Comparison of ENCODE assay signal across 9 mouse cellular contexts in the genomic region with DNA sequence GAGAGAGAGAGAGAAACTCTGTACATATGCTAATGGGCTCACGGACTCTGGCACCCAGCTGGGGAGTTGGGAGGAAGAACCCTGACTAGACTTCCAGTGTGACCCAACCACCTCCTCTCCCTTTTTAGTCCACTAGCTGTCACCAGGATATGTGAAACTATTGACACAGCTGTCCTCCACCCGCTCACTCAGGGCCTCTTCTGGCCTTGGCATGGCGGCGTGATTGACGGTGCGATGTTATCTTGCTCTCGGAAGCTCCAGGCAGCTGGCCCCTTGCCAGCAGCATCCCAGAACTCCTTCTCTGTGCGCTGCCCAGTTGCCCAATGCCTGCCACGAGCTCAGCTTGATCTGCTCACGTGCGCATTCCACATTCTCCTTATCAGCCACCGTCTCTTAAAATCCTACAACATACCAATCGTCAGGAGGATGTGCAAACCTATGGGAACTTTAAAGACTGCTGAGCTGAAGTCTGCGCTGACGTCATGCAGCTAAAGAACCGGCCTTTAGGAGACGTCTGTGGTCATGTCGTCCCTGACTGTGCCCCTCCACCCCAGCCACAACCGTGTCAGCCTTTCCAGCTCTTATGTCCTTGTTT. TPM values are rescaled to one million over a fixed set of nuclear protein-coding genes. Genes with fewer than 3 reads are reported as not detected.
DNase-seq lines count a peak whose midpoint lies in the region; ATAC-seq and TF ChIP-seq lines count a peak whose summit lies in the region.
"Had no signal": no experiment of that assay in that cellular context is flagged by ENCODE, and none has a peak within 500 bp of the region (broad histone marks: within the 10 kb centered on the region; RNA-seq: fewer than 3 reads in every experiment).

No protein-coding gene starts in this region.

- H3K9ac ChIP-seq in kidney, embryonic 14.5 days (ENCODE audit: low read depth, low read length), result no peak overlapping the region
- no peak overlapping the region for H3K9ac ChIP-seq in liver, adult 2 months (ENCODE audit: low read depth, low read length)
- H3K9ac ChIP-seq in neural tube, embryonic 13.5 days, result no peak overlapping the region

- no peak overlapping the region for H3K4me3 ChIP-seq in kidney, embryonic 14.5 days (ENCODE audit: low read length)
- H3K4me3 ChIP-seq in liver, adult 2 months (ENCODE audit: insufficient read depth, low read depth, low read length), result no peak overlapping the region
- no peak overlapping the region for H3K4me3 ChIP-seq in neural tube, embryonic 13.5 days

- peak; percentile 86 for ATAC-seq in kidney, embryonic 14.5 days (ENCODE audit: low FRiP score, low TSS enrichment)
- ATAC-seq in neural tube, embryonic 13.5 days (ENCODE audit: low read depth), result peak; percentile 43

- H3K27me3 ChIP-seq in kidney, embryonic 14.5 days (ENCODE audit: control insufficient read depth, insufficient read depth, low read length), result no peaks in the 10 kb centered on the region
- no peaks in the 10 kb centered on the region for H3K27me3 ChIP-seq in liver, adult 2 months (ENCODE audit: control insufficient read depth, insufficient read depth, low read length)
- no peaks in the 10 kb centered on the region for H3K27me3 ChIP-seq in neural tube, embryonic 13.5 days

- H3K9me3 ChIP-seq in kidney, embryonic 14.5 days (ENCODE audit: control insufficient read depth, low read length), result no peaks in the 10 kb centered on the region
- no peaks in the 10 kb centered on the region for H3K9me3 ChIP-seq in neural tube, embryonic 13.5 days

- no peak for TF ChIP-seq CTCF in liver, adult 2 months (IDR thresholded peaks at IDR 0.05; ENCODE audit: low read depth, low read length)

- no peak for TF ChIP-seq POLR2A in liver, adult 2 months (IDR thresholded peaks at IDR 0.05; ENCODE audit: extremely low read depth, insufficient read depth, low read length)

- WGBS in kidney, embryonic 14.5 days, result 20% methylated on average over 19 of the region's 19 CpGs
- 10% methylated on average over 19 of the region's 19 CpGs for WGBS in liver, adult 2 months
- 42% methylated on average over 19 of the region's 19 CpGs for WGBS in neural tube, embryonic 13.5 days

- no peak for DNase-seq in kidney, adult 9 months
- DNase-seq in adrenal gland, adult 8-10 months, result peak; percentile 80
- DNase-seq in gastrocnemius, postnatal 14 days, result peak; percentile 41
- DNase-seq in liver, adult 2 months (ENCODE audit: extremely low read depth, low read depth, low spot score), result peak; percentile 6
- DNase-seq in spleen, adult 18-20 months, result no peak
- DNase-seq in cerebellum, adult 18-20 months, result no peak

- no peaks in the 10 kb centered on the region for H3K4me1 ChIP-seq in kidney, embryonic 14.5 days (ENCODE audit: control insufficient read depth, insufficient read depth, low read length)
- H3K4me1 ChIP-seq in liver, adult 2 months (ENCODE audit: control insufficient read depth, insufficient read depth, low read length), result no peaks in the 10 kb centered on the region
- H3K4me1 ChIP-seq in neural tube, embryonic 13.5 days (replicated peaks), result peaks cover 7% of the 10 kb centered on the region

- intact Hi-C loops in gastrocnemius, postnatal 14 days (cut with DNase I; ENCODE audit: low total_unique reads), result no loop called here

- no peaks in the 10 kb centered on the region for H3K36me3 ChIP-seq in kidney, embryonic 14.5 days (ENCODE audit: control insufficient read depth, insufficient read depth, low read length)
- no peaks in the 10 kb centered on the region for H3K36me3 ChIP-seq in liver, adult 2 months (ENCODE audit: control insufficient read depth, insufficient read depth, low read length)
- no peaks in the 10 kb centered on the region for H3K36me3 ChIP-seq in neural tube, embryonic 13.5 days

- no peak overlapping the region for H3K4me2 ChIP-seq in kidney, embryonic 14.5 days (replicated peaks; ENCODE audit: low read depth, low read length)
- H3K4me2 ChIP-seq in neural tube, embryonic 13.5 days, result 0 out of 2 replicates have a peak overlapping the region, but pooled peaks have one; percentile 6

- no peak overlapping the region for H3K27ac ChIP-seq in kidney, embryonic 14.5 days (ENCODE audit: low read depth, low read length)
- no peak overlapping the region for H3K27ac ChIP-seq in liver, adult 2 months (replicated peaks; ENCODE audit: insufficient read depth, low read depth, low read length)
- no peak overlapping the region for H3K27ac ChIP-seq in neural tube, embryonic 13.5 days (replicated peaks)

- no peaks in the 10 kb centered on the region for H3K79me2 ChIP-seq in liver, adult 2 months (ENCODE audit: control insufficient read depth, insufficient read depth, low read length)

RNA-seq across cellular contexts. Expression of gene Padi4, which starts 5.9 kb away (rescaled TPM):
- polyA plus RNA-seq in kidney, embryonic 14.5 days (2014; fragmentation: Nextera tagmentation; extraction: Ambion mirVana), result 1.1 and 1.3 TPM in 2 replicates
- 1 to 10 TPM in 1 of 4 experiments, under 1 TPM in 3; 0.27 to 1.1 (median 0.35) TPM for total RNA-seq in adrenal gland, adult 8-10 months (2022)
- total RNA-seq in gastrocnemius, postnatal 14 days (2021), result under 1 TPM; 0.13 to 0.14 TPM
- total RNA-seq in liver, adult 2 months (2014; rRNA removed), result 0.09 TPM in 1 of 2 replicates, not detected in the other
- polyA plus RNA-seq in liver, adult 2 months (2012; rRNA removed), result 0.12 and 0.20 TPM in 2 replicates
- 0.08 and 0.12 TPM in 2 replicates for polyA plus RNA-seq in neural tube, embryonic 13.5 days (2015; fragmentation: Nextera tagmentation; extraction: Ambion mirVana)
- total RNA-seq: MEL had no signal

RNA-seq across cellular contexts. Expression of gene Padi3, which starts 30.5 kb away (rescaled TPM):
- polyA plus RNA-seq in kidney, embryonic 14.5 days (2014; fragmentation: Nextera tagmentation; extraction: Ambion mirVana), result 0.08 and 0.21 TPM in 2 replicates
- not detected for total RNA-seq in adrenal gland, adult 8-10 months (2022)
- 1 to 10 TPM; 1.3 to 1.9 TPM for total RNA-seq in gastrocnemius, postnatal 14 days (2021)
- not detected in 2 replicates for total RNA-seq in liver, adult 2 months (2014; rRNA removed)
- not detected in 2 replicates for polyA plus RNA-seq in liver, adult 2 months (2012; rRNA removed)
- not detected in 2 replicates for polyA plus RNA-seq in neural tube, embryonic 13.5 days (2015; fragmentation: Nextera tagmentation; extraction: Ambion mirVana)

RNA-seq across cellular contexts. Expression of gene Padi6, which starts 37.5 kb away (rescaled TPM):
- polyA plus RNA-seq in kidney, embryonic 14.5 days (2014; fragmentation: Nextera tagmentation; extraction: Ambion mirVana), result not detected in 2 replicates
- total RNA-seq in adrenal gland, adult 8-10 months (2022), result not detected
- not detected for total RNA-seq in gastrocnemius, postnatal 14 days (2021)
- not detected in 2 replicates for total RNA-seq in liver, adult 2 months (2014; rRNA removed)
- not detected in 2 replicates for polyA plus RNA-seq in liver, adult 2 months (2012; rRNA removed)
- not detected in 2 replicates for polyA plus RNA-seq in neural tube, embryonic 13.5 days (2015; fragmentation: Nextera tagmentation; extraction: Ambion mirVana)
- total RNA-seq: MEL had no signal

Comparison
In these comparisons a context has a peak if more than half of its experiments do, and no peak if none do; other contexts are left out.
1. DNase-seq: peak in adrenal gland, adult 8-10 months (single experiment), gastrocnemius, postnatal 14 days (single experiment) and liver, adult 2 months (single experiment); none in kidney, adult 9 months (single experiment), spleen, adult 18-20 months (0 of 2) and cerebellum, adult 18-20 months (0 of 2).